Mouse (Mus musculus): ENCODE data around the gene Sema3a.

DNA sequence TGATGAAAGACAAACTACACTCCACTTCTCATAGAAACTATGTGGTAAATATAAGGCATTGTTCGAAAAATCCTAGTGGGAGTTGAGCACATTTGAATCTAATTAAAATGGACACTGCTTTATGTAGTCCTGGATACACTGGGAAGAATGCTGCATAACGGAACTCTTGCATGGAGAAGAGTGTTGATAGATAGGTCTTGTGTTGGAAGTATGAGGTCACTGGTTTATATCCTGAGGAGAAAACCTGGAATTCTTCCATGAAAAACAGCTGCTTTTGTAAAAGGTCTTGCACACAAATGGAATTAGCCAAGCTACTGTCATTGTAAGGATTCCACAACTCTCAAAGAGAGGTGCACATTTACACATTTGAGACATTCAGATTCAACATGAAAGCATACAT lies 308.1 kb downstream of the Sema3a start:
- TF ChIP-seq CTCF (IDR thresholded peaks at IDR 0.05; ENCODE audit: borderline replicate concordance, extremely low read depth, insufficient read depth, insufficient read length) (no peak), POLR2A (IDR thresholded peaks at IDR 0.05; ENCODE audit: borderline replicate concordance, extremely low read depth, insufficient read depth, insufficient read length, poor library complexity, severe bottlenecking) (no peak)

Data from brain, embryonic 14.5 days (tissue).